Mouse (Mus musculus) lung, adult 2 months (tissue): ENCODE results near the gene Trim24. TPM values are rescaled to one million over a fixed set of nuclear protein-coding genes. Genes with fewer than 3 reads are reported as not detected.
"Not testable (repeated sequence)": the region's sequence is repeated elsewhere in the genome, so short reads cannot be mapped to it uniquely, and the experiment has no call there.

ENCODE experiments used
- DNase-seq: peaks from one replicate; pipeline ENCODE4 v3.0.0; 2022
- H3K4me1 ChIP-seq: fragments of 200-500 bp; 2 replicates; pipeline ENCODE4 v1.6.1; 2011; ENCODE audit warnings: low read length; ENCODE audit not compliant: control insufficient read depth, insufficient read depth
- H3K4me3 ChIP-seq: fragments of 200-500 bp; replicated peaks from 2 replicates; pipeline ENCODE3; 2011; ENCODE audit warnings: low read depth, mild to moderate bottlenecking, control low read depth, low read length; ENCODE audit errors: extremely low read depth
- CTCF ChIP-seq: fragments of 200-500 bp; IDR thresholded peaks from 2 replicates; pipeline ENCODE4 v1.5.1; 2011; ENCODE audit warnings: mild to moderate bottlenecking, low read length, control low read depth; ENCODE audit not compliant: insufficient read depth
- POLR2A ChIP-seq: fragments of 200-500 bp; IDR thresholded peaks from 2 replicates; pipeline ENCODE4 v1.6.1; 2011; ENCODE audit warnings: low read depth, mild to moderate bottlenecking, control low read depth, low read length, borderline replicate concordance; ENCODE audit errors: extremely low read depth
- WGBS: fragments of 180-500 bp; shearing (Covaris S2); methylation state at CpG from one replicate; pipeline ENCODE4 v1.1.7; 2018; 5-methylcytosine and 5-hydroxymethylcytosine counted together
- polyA plus RNA-seq: library from polyadenylated mRNA; depleted of rRNA; stranded (reverse); fragments of >200 nt; gene quantifications from 2 replicates; pipeline ENCODE4 v1.2.3, GENCODE M21; 2012

The Trim24 gene
- polyA plus RNA-seq, 1 experiment = 12.4 TPM

- DNase-seq = no peak
- no peaks in the 10 kb centered on the region for H3K4me1 ChIP-seq
- no peak for TF ChIP-seq POLR2A
- no peak for TF ChIP-seq CTCF
- 77% methylated on average over 5 of the region's 5 CpGs for WGBS
- H3K4me3 ChIP-seq = no peak overlapping the region
Observed at GRCm38 (mm10) chr6:37842779-37843605, 27.6 kb upstream of the Trim24 start.

DNA sequence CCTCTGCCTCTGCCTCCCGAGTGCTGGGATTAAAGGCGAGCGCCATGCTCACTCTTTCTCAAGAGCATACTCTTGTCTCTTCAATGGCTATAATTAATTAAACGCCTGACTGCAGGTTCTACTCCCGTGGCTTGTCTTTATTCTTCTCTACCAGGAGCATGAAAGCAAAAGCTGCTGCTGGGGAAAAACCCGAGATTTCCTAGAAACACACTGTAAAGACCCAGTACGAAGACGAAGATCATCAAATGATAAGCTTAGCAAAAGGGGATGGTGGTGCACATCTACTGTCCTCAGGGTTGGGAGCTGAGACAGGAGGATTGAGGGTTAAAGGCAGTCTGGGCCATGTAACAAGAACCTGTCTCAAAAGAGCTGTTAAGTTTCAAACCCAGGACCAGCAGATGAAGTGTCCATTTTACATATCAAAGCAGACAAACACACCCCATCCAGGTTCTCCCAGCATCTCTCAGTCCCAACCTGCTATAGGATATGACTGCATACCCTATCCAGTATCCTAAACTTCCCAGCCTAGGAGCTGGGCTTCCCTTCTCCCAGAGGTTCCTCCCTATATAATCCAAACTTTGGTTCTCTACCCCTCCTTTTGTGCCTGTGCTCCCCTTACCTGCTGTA lies 26.9 kb upstream of the Trim24 start:
- WGBS = 94% methylated on average over 8 of the region's 8 CpGs
- TF ChIP-seq CTCF (no peak), POLR2A (no peak)
- Histone ChIP-seq H3K4me1 (no peaks in the 10 kb centered on the region), H3K4me3 (no peak overlapping the region)
- DNase-seq = no peak

DNA sequence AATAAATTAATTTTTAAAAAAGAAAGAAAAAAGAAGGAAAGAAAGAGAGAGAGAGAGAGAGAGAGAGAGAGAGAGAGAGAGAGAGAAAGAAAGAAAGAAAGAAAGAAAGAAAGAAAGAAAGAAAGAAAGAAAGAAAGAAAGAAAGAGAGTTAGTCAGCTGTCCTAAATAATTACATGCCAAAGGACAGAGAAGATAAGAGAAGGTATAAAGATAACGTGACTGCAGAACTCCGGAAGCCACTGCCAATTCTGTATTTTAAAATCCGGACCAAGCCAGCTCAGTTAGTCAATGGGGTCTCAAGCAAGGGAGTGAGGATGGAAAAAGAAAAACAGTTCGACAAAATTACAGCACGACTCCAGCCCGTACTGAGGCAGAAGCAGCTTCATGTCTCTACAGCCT lies 25.7 kb upstream of the Trim24 start:
- not testable (repeated sequence) for DNase-seq, H3K4me1 ChIP-seq, H3K4me3 ChIP-seq
- WGBS = 56% methylated on average over 6 of the region's 6 CpGs

DNA sequence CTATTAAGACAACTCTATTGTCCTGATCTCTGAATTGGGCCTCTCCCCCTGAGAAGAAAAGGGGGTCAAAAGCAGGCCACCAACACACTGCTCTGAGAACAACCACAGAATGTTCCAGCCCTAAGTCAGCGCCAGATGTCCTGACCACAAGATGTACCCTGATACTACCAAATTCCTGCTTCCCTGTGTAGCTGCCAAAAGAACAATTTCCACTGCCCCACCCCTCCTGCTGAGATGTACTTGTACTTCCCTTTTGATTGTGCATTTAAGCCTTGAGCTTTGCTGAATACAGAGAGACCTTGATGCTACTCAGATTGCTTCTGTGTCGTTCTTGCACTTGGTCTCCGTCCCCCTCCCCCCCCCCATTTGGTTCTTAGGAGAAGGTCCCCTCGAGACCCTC lies 23.1 kb upstream of the Trim24 start:
- H3K4me3 ChIP-seq, H3K4me1 ChIP-seq, DNase-seq: not testable (repeated sequence)
- WGBS = 85% methylated on average over 4 of the region's 4 CpGs

DNA sequence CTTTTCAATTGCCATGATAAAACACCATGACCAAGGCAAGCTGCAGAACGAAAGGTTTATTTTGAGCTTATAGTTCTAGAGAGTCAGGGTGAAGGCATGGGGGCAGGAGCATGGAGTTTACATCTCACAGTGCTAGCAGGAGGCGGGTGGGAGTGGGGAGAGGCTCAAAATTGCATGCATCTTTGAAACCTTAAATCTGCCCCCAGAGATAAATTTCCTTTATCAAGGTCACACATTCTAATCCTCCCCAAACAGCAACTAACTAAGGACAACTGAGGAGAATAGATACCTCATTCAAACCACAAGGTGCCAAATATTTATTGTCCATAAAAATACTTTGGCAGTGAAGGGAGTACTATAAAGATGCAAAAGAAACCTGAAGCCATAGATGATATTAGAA lies 19.3 kb upstream of the Trim24 start:
- no peak for DNase-seq
- WGBS = 95% methylated on average over 2 of the region's 2 CpGs
- no peaks in the 10 kb centered on the region for H3K4me1 ChIP-seq
- H3K4me3 ChIP-seq = no peak overlapping the region
- no peak for TF ChIP-seq POLR2A
- TF ChIP-seq CTCF = no peak

- no peaks in the 10 kb centered on the region for H3K4me1 ChIP-seq
- H3K4me3 ChIP-seq = no peak overlapping the region
- no peak for DNase-seq
- TF ChIP-seq CTCF (no peak), POLR2A (no peak)
- WGBS = 85% methylated on average over 2 of the region's 2 CpGs
Observed at GRCm38 (mm10) chr6:37853289-37853688, 17.3 kb upstream of the Trim24 start.

DNA sequence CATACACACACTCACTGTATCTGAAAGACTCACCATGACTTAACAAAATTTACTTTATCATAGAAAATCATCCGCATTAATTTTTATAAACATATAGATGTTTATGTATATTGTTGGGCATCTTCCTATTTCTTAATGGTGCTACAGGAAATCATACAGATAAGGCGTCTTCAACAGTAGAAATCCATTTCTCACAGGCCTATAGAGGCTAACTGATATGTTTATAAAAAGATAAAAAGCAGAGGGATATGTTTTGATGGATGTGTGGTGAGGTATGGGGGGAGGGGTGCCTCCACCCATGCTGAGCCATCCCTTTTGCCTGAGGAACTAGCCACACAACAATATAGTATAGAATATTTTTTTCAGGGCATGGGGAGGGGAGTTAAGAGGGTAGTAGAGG lies 15.2 kb upstream of the Trim24 start:
- no peaks in the 10 kb centered on the region for H3K4me1 ChIP-seq
- TF ChIP-seq POLR2A (no peak), CTCF (no peak)
- no peak for DNase-seq
- WGBS = 50% methylated on average over 2 of the region's 2 CpGs
- H3K4me3 ChIP-seq = no peak overlapping the region

DNA sequence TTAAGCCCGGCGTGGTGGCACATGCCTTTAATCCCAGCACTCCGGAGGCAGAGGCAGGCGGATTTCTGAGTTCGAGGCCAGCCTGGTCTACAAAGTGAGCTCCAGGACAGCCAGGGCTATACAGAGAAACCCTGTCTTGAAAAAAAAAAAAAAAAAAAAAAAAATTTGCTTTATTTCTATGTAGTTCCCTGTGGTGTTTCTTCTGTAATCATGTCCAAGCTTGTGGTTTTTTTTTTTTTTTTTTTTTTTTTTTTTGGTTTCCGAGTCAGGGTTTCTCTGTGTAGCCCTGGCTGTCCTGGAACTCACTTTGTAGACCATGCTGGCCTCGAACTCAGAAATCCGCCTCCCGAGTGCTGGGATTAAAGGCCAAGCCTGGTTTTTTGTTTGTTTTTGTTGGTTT lies 14.3 kb upstream of the Trim24 start:
- H3K4me3 ChIP-seq, DNase-seq, H3K4me1 ChIP-seq: not testable (repeated sequence)
- 89% methylated on average over 9 of the region's 9 CpGs for WGBS

DNA sequence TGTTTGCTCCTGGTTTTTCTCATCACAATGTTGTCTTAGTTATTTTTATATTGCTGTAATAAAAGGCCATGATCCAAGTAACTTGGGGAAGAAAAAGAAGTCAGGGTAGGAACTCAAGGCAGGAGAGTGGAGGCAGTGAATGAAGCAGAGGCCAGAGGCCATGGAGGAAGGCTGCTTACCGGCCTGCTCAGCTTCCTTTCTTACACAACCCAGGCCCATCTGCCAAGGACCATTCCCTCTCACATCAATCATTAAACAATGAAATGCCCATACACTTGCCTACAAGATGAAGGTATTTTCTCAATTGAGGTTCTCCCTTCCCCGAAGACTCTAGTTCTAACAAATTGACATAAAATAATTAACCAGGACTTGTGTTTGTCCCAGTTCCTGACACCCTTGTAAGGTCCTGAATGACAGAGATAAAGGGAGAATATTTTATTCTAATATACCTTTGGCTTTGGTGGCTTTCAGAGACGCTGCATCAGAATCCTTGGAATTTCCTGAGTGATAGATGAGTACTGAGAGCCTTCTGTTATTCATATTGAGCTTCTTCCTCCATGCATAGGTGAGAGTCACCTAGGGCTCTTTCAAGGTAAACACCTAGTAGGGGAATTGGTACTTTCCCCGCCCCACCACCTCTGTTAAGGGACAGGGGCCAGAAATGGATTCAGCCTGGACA lies 13.3 kb upstream of the Trim24 start:
- Histone ChIP-seq H3K4me1 (no peaks in the 10 kb centered on the region), H3K4me3 (no peak overlapping the region)
- no peak for DNase-seq
- TF ChIP-seq CTCF (no peak), POLR2A (no peak)
- WGBS = 63% methylated on average over 4 of the region's 4 CpGs

DNA sequence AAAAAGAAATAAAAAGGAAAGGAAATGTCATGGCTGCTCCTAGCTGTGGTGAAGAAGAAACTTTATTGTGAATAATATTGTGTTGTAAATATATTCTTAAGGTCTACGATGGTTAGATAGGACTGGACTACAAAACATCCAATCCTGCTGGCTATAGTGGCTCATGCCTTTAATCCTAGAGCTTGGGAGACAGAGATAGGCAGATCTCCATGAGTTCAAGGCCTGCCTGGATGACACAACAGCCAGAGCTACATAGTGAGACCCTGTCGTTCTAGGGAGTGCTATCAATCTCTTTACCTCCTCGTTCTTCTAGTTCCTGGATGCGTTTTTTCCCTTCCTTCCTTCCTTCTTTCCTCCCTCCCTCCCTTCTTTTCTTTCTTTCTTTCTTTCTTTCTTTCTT lies 12.5 kb upstream of the Trim24 start:
- WGBS = 73% methylated on average over 4 of the region's 4 CpGs
- no peak overlapping the region for H3K4me3 ChIP-seq
- no peaks in the 10 kb centered on the region for H3K4me1 ChIP-seq
- TF ChIP-seq POLR2A = no peak
- TF ChIP-seq CTCF = no peak
- no peak for DNase-seq

- TF ChIP-seq POLR2A = no peak
- no peak for TF ChIP-seq CTCF
- WGBS = 80% methylated on average over 7 of the region's 7 CpGs
- no peak for DNase-seq
- no peak overlapping the region for H3K4me3 ChIP-seq
- no peaks in the 10 kb centered on the region for H3K4me1 ChIP-seq
Observed at GRCm38 (mm10) chr6:37862893-37863292, 7.7 kb upstream of the Trim24 start.
